Mouse (Mus musculus) liver, embryonic 14.5 days (tissue): ENCODE results near the gene Myo10. TPM values are rescaled to one million over a fixed set of nuclear protein-coding genes. Genes with fewer than 3 reads are reported as not detected.
A peak's percentile ranks its signal among the peaks of the same experiment; 100 is the strongest.

Experiments
- ATAC-seq: fragments of 200-750 bp; cut with Nextera tagmentation; 2 replicates; pipeline ENCODE4 v1.8.0; 2017; ENCODE audit warnings: moderate number of reproducible peaks, mild to moderate bottlenecking, moderate library complexity; ENCODE audit not compliant: insufficient read depth
- DNase-seq, 3 experiments: peaks; one replicate each; pipeline ENCODE4 v3.0.0-alpha.2; 2012 to 2013; ENCODE audit warnings: low read depth in 3 of 3, low spot score in 3 of 3
- H3K27ac ChIP-seq: fragments of 300-500 bp; sonication (generic); 2 replicates; pipeline ENCODE4 v1.5.1; 2014; ENCODE audit warnings: moderate library complexity, mild to moderate bottlenecking, control low read depth, inconsistent platforms
- H3K27me3 ChIP-seq: fragments of 300-500 bp; sonication (generic); 2 replicates; pipeline ENCODE4 v1.6.1; 2014; ENCODE audit warnings: mild to moderate bottlenecking, low read length, moderate library complexity; ENCODE audit not compliant: control insufficient read depth, insufficient read depth
- H3K36me3 ChIP-seq: fragments of 300-500 bp; sonication (generic); replicated peaks from 2 replicates; pipeline ENCODE4 v1.6.1; 2014; ENCODE audit warnings: low read depth; ENCODE audit not compliant: control insufficient read depth, insufficient read depth
- H3K4me1 ChIP-seq, 2 experiments: fragments of 200-500 bp in 1 of 2; fragments of 300-500 bp in 1 of 2; sonication (generic) in 1 of 2; replicated peaks; 2 replicates each; pipeline ENCODE4 v1.6.1; 2012 to 2014; ENCODE audit warnings: antibody characterized with exemption in 1 of 2, inconsistent platforms in 1 of 2, low read length in 1 of 2; ENCODE audit not compliant: control insufficient read depth in 2 of 2, insufficient read depth in 2 of 2
- H3K4me2 ChIP-seq: fragments of 300-500 bp; sonication (generic); 2 replicates; pipeline ENCODE4 v1.6.1; 2014; ENCODE audit warnings: low read depth, mild to moderate bottlenecking, control low read depth, moderate library complexity
- H3K4me3 ChIP-seq, 2 experiments: fragments of 200-500 bp in 1 of 2; fragments of 300-500 bp in 1 of 2; sonication (generic) in 1 of 2; 2 replicates each; pipeline ENCODE4 v1.5.1; 2012 to 2014; ENCODE audit warnings: low read depth in 2 of 2, low read length in 2 of 2, mild to moderate bottlenecking in 2 of 2, control low read depth in 1 of 2, inconsistent platforms in 1 of 2, moderate library complexity in 1 of 2; ENCODE audit not compliant: insufficient read depth in 1 of 2
- H3K9ac ChIP-seq: fragments of 300-500 bp; sonication (generic); replicated peaks from 2 replicates; pipeline ENCODE4 v1.6.1; 2014; ENCODE audit warnings: mild to moderate bottlenecking, control low read depth, moderate library complexity
- H3K9me3 ChIP-seq: fragments of 300-500 bp; sonication (generic); 2 replicates; pipeline ENCODE4 v1.6.1; 2016; ENCODE audit warnings: low read length, mixed read lengths; ENCODE audit not compliant: control insufficient read depth
- CTCF ChIP-seq: IDR thresholded peaks from 2 replicates; pipeline ENCODE4 v1.5.1; 2016; ENCODE audit warnings: antibody characterized with exemption, low read depth, control low read depth
- EP300 ChIP-seq: IDR thresholded peaks from 2 replicates; pipeline ENCODE4 v1.6.1; 2016; ENCODE audit warnings: antibody characterized with exemption, low read depth
- WGBS: fragments of 180-500 bp; shearing (Covaris S2); extraction: QIAGEN DNeasy Blood & Tissue Kit; methylation state at CpG from one replicate; pipeline ENCODE4 v1.1.7; 2014; ENCODE audit not compliant: insufficient replicate concordance; 5-methylcytosine and 5-hydroxymethylcytosine counted together
- polyA plus RNA-seq, 2 experiments: library from polyadenylated mRNA; depleted of rRNA in 1 of 2; stranded (reverse) in 1 of 2; unstranded in 1 of 2; fragments of >200 nt; fragmentation: Nextera tagmentation in 1 of 2; extraction: Ambion mirVana in 1 of 2; gene quantifications; 2 replicates each; pipeline versions ENCODE4 v1.2.1 to v1.2.3; 2012 to 2014

Gene Myo10
- polyA plus RNA-seq, 2 experiments = 2.6 to 2.9 TPM

GRCm38 (mm10) chr15:25767777-25768176, 145.5 kb downstream of the Myo10 start:
- WGBS = 48% methylated on average over 6 of the region's 6 CpGs
- ATAC-seq = no peak
- no peak for DNase-seq
- H3K36me3 ChIP-seq = no peaks in the 10 kb centered on the region
- no peak overlapping the region for H3K27ac ChIP-seq
- H3K9ac ChIP-seq = no peak overlapping the region
- no peaks in the 10 kb centered on the region for H3K27me3 ChIP-seq
- H3K9me3 ChIP-seq = no peaks in the 10 kb centered on the region
- H3K4me2 ChIP-seq = no peak overlapping the region
- H3K4me1 ChIP-seq = peaks cover 0 to 5% of the 10 kb centered on the region in 2 experiments; a peak in 1 of 4 replicates
- no peak for TF ChIP-seq EP300
- no peak for TF ChIP-seq CTCF
- no peak overlapping the region for H3K4me3 ChIP-seq

GRCm38 (mm10) chr15:25769524-25770255, 147.4 kb downstream of the Myo10 start:
- Histone ChIP-seq H3K4me1 (peaks cover 0 to 5% of the 10 kb centered on the region in 2 experiments; a peak in 1 of 4 replicates), H3K27me3 (no peaks in the 10 kb centered on the region), H3K4me2 (no peak overlapping the region), H3K9me3 (no peaks in the 10 kb centered on the region), H3K36me3 (no peaks in the 10 kb centered on the region), H3K27ac (no peak overlapping the region), H3K4me3 (no peak overlapping the region), H3K9ac (no peak overlapping the region)
- ATAC-seq (no peak), DNase-seq (no peak)
- 53% methylated on average over 9 of the region's 9 CpGs for WGBS
- TF ChIP-seq EP300 (no peak), CTCF (no peak)

GRCm38 (mm10) chr15:25771782-25772181, 149.5 kb downstream of the Myo10 start:
- 67% methylated on average over 10 of the region's 10 CpGs for WGBS

GRCm38 (mm10) chr15:25773711-25774513, 151.6 kb downstream of the Myo10 start:
- H3K9ac ChIP-seq = no peak overlapping the region
- 19% methylated on average over 21 of the region's 21 CpGs for WGBS

More at GRCm38 (mm10) chr15:25771782-25772181, 149.5 kb downstream of the Myo10 start:
- no peak overlapping the region for H3K27ac ChIP-seq
- H3K9me3 ChIP-seq = no peaks in the 10 kb centered on the region
- no peak overlapping the region for H3K9ac ChIP-seq
- H3K4me2 ChIP-seq = no peak overlapping the region
- no peak for ATAC-seq
- TF ChIP-seq CTCF = no peak
- no peak for TF ChIP-seq EP300
- no peaks in the 10 kb centered on the region for H3K27me3 ChIP-seq
- H3K4me1 ChIP-seq = peaks cover 0 to 3% of the 10 kb centered on the region in 2 experiments; a peak in 1 of 4 replicates
- no peaks in the 10 kb centered on the region for H3K36me3 ChIP-seq
- no peak overlapping the region for H3K4me3 ChIP-seq
- DNase-seq = no peak

GRCm38 (mm10) chr15:25778937-25779336, 156.6 kb downstream of the Myo10 start:
- TF ChIP-seq EP300 (no peak), CTCF (no peak)
- no peak for ATAC-seq
- H3K4me1 ChIP-seq = no peaks in the 10 kb centered on the region
- H3K9ac ChIP-seq = no peak overlapping the region
- H3K27me3 ChIP-seq = no peaks in the 10 kb centered on the region
- H3K36me3 ChIP-seq = no peaks in the 10 kb centered on the region
- H3K9me3 ChIP-seq = no peaks in the 10 kb centered on the region
- H3K4me2 ChIP-seq = no peak overlapping the region
- no peak overlapping the region for H3K27ac ChIP-seq
- no peak for DNase-seq
- no peak overlapping the region for H3K4me3 ChIP-seq
- WGBS = 63% methylated on average over 8 of the region's 8 CpGs

More at GRCm38 (mm10) chr15:25773711-25774513, 151.6 kb downstream of the Myo10 start:
- H3K36me3 ChIP-seq = no peaks in the 10 kb centered on the region
- no peak for TF ChIP-seq EP300
- no peak for TF ChIP-seq CTCF
- H3K9me3 ChIP-seq = no peaks in the 10 kb centered on the region
- no peak overlapping the region for H3K27ac ChIP-seq
- no peaks in the 10 kb centered on the region for H3K27me3 ChIP-seq
- no peaks in the 10 kb centered on the region for H3K4me1 ChIP-seq
- ATAC-seq = peak; percentile 18; the same call in 1 of the 2 replicates
- no peak for DNase-seq
- H3K4me3 ChIP-seq = peak overlapping the region; percentile 18 to 56
- peak overlapping the region; percentile 36 for H3K4me2 ChIP-seq
